Mouse (Mus musculus): ENCODE measurements around the gene Hfe2.

DNA sequence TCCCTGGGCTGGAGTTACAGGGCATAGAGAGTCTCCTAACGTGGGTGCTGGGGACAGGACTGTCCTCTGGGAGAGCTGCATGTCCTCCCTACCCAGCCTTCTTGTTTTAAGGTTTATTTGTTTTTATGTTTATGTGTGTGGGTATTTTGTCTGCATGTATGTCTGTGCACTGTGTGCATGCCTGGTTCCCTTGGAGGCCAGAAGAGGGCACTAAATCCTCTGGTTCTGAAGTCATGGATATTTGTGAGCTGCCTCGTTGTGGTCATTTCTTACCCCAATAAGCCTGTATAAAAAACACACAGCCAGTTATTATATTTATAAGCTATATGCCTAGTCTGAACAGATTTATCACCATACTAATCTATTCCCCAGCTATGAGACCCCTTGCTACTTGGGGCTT lies 9.3 kb downstream of the Hfe2 start:
- TF ChIP-seq POLR2A (IDR thresholded peaks at IDR 0.05; ENCODE audit: low read depth, low read length) (no peak), CTCF (IDR thresholded peaks at IDR 0.05; ENCODE audit: extremely low read depth, insufficient read depth, insufficient read length, insufficient replicate concordance) (no peak)

Data from spleen, adult 2 months (tissue).